Mouse (Mus musculus): ENCODE results near the gene Fam241a. TPM values are rescaled to one million over a fixed set of nuclear protein-coding genes. Genes with fewer than 3 reads are reported as not detected.

Fam241a gene
- polyA plus RNA-seq, 1 experiment: 9.2 TPM

GRCm38 (mm10) chr3:127894981-127895779 lies 944 bp downstream of the Fam241a start:
- peaks cover 5% of the 10 kb centered on the region for H3K4me1 ChIP-seq (ENCODE audit: control insufficient read depth, insufficient read depth, low read length)
- TF ChIP-seq CTCF (IDR thresholded peaks at IDR 0.05; ENCODE audit: control insufficient read depth, insufficient read depth, insufficient replicate concordance, low read depth, low read length): no peak
- no peak for TF ChIP-seq POLR2A (IDR thresholded peaks at IDR 0.05; ENCODE audit: control insufficient read depth, low read depth, low read length)
- H3K4me3 ChIP-seq (ENCODE audit: control insufficient read depth, low read depth, low read length): peak overlapping the region; percentile 92
- H3K36me3 ChIP-seq (ENCODE audit: control insufficient read depth, insufficient read depth, low read length): no peaks in the 10 kb centered on the region
- H3K27ac ChIP-seq (ENCODE audit: control insufficient read depth, insufficient read depth, low read depth, low read length): peak overlapping the region; percentile 89
- H3K27me3 ChIP-seq (ENCODE audit: control insufficient read depth, insufficient read depth, low read length): no peaks in the 10 kb centered on the region

- Histone ChIP-seq H3K27ac (ENCODE audit: control insufficient read depth, insufficient read depth, low read depth, low read length) (peak overlapping the region; percentile 16), H3K4me3 (ENCODE audit: control insufficient read depth, low read depth, low read length) (no peak overlapping the region), H3K4me1 (ENCODE audit: control insufficient read depth, insufficient read depth, low read length) (peaks cover 5% of the 10 kb centered on the region), H3K27me3 (ENCODE audit: control insufficient read depth, insufficient read depth, low read length) (no peaks in the 10 kb centered on the region), H3K36me3 (ENCODE audit: control insufficient read depth, insufficient read depth, low read length) (no peaks in the 10 kb centered on the region)
- no peak for TF ChIP-seq CTCF (IDR thresholded peaks at IDR 0.05; ENCODE audit: control insufficient read depth, insufficient read depth, insufficient replicate concordance, low read depth, low read length)
- no peak for TF ChIP-seq POLR2A (IDR thresholded peaks at IDR 0.05; ENCODE audit: control insufficient read depth, low read depth, low read length)
Measured at GRCm38 (mm10) chr3:127893902-127894301, 2.2 kb downstream of the Fam241a start.

GRCm38 (mm10) chr3:127891906-127892305 lies 4.2 kb downstream of the Fam241a start:
- Histone ChIP-seq H3K36me3 (ENCODE audit: control insufficient read depth, insufficient read depth, low read length) (no peaks in the 10 kb centered on the region), H3K4me1 (ENCODE audit: control insufficient read depth, insufficient read depth, low read length) (peaks cover 2% of the 10 kb centered on the region), H3K4me3 (ENCODE audit: control insufficient read depth, low read depth, low read length) (no peak overlapping the region), H3K27ac (ENCODE audit: control insufficient read depth, insufficient read depth, low read depth, low read length) (no peak overlapping the region), H3K27me3 (ENCODE audit: control insufficient read depth, insufficient read depth, low read length) (no peaks in the 10 kb centered on the region)
- TF ChIP-seq POLR2A (IDR thresholded peaks at IDR 0.05; ENCODE audit: control insufficient read depth, low read depth, low read length) (no peak), CTCF (IDR thresholded peaks at IDR 0.05; ENCODE audit: control insufficient read depth, insufficient read depth, insufficient replicate concordance, low read depth, low read length) (no peak)

- Histone ChIP-seq H3K4me3 (ENCODE audit: control insufficient read depth, low read depth, low read length) (no peak overlapping the region), H3K27ac (ENCODE audit: control insufficient read depth, insufficient read depth, low read depth, low read length) (no peak overlapping the region), H3K36me3 (ENCODE audit: control insufficient read depth, insufficient read depth, low read length) (no peaks in the 10 kb centered on the region), H3K4me1 (ENCODE audit: control insufficient read depth, insufficient read depth, low read length) (peaks cover 2% of the 10 kb centered on the region), H3K27me3 (ENCODE audit: control insufficient read depth, insufficient read depth, low read length) (no peaks in the 10 kb centered on the region)
- no peak for TF ChIP-seq POLR2A (IDR thresholded peaks at IDR 0.05; ENCODE audit: control insufficient read depth, low read depth, low read length)
- TF ChIP-seq CTCF (IDR thresholded peaks at IDR 0.05; ENCODE audit: control insufficient read depth, insufficient read depth, insufficient replicate concordance, low read depth, low read length): no peak
Measured at GRCm38 (mm10) chr3:127890008-127890407, 6.1 kb downstream of the Fam241a start.

GRCm38 (mm10) chr3:127889570-127889969 lies 6.6 kb downstream of the Fam241a start:
- Histone ChIP-seq H3K36me3 (ENCODE audit: control insufficient read depth, insufficient read depth, low read length) (no peaks in the 10 kb centered on the region), H3K27ac (ENCODE audit: control insufficient read depth, insufficient read depth, low read depth, low read length) (no peak overlapping the region), H3K4me3 (ENCODE audit: control insufficient read depth, low read depth, low read length) (no peak overlapping the region), H3K27me3 (ENCODE audit: control insufficient read depth, insufficient read depth, low read length) (no peaks in the 10 kb centered on the region), H3K4me1 (ENCODE audit: control insufficient read depth, insufficient read depth, low read length) (peaks cover 2% of the 10 kb centered on the region)
- TF ChIP-seq POLR2A (IDR thresholded peaks at IDR 0.05; ENCODE audit: control insufficient read depth, low read depth, low read length): no peak
- no peak for TF ChIP-seq CTCF (IDR thresholded peaks at IDR 0.05; ENCODE audit: control insufficient read depth, insufficient read depth, insufficient replicate concordance, low read depth, low read length)

- H3K4me3 ChIP-seq (ENCODE audit: control insufficient read depth, low read depth, low read length): no peak overlapping the region
Measured at GRCm38 (mm10) chr3:127881684-127882083, 14.4 kb downstream of the Fam241a start.

GRCm38 (mm10) chr3:127879968-127880367 lies 16.2 kb downstream of the Fam241a start:
- Histone ChIP-seq H3K4me3 (ENCODE audit: control insufficient read depth, low read depth, low read length) (no peak overlapping the region), H3K4me1 (ENCODE audit: control insufficient read depth, insufficient read depth, low read length) (no peaks in the 10 kb centered on the region), H3K36me3 (ENCODE audit: control insufficient read depth, insufficient read depth, low read length) (no peaks in the 10 kb centered on the region), H3K27ac (ENCODE audit: control insufficient read depth, insufficient read depth, low read depth, low read length) (no peak overlapping the region), H3K27me3 (ENCODE audit: control insufficient read depth, insufficient read depth, low read length) (no peaks in the 10 kb centered on the region)
- TF ChIP-seq POLR2A (IDR thresholded peaks at IDR 0.05; ENCODE audit: control insufficient read depth, low read depth, low read length): no peak
- no peak for TF ChIP-seq CTCF (IDR thresholded peaks at IDR 0.05; ENCODE audit: control insufficient read depth, insufficient read depth, insufficient replicate concordance, low read depth, low read length)

More at GRCm38 (mm10) chr3:127881684-127882083, 14.4 kb downstream of the Fam241a start:
- no peaks in the 10 kb centered on the region for H3K27me3 ChIP-seq (ENCODE audit: control insufficient read depth, insufficient read depth, low read length)
- no peaks in the 10 kb centered on the region for H3K36me3 ChIP-seq (ENCODE audit: control insufficient read depth, insufficient read depth, low read length)
- H3K27ac ChIP-seq (ENCODE audit: control insufficient read depth, insufficient read depth, low read depth, low read length): no peak overlapping the region
- TF ChIP-seq POLR2A (IDR thresholded peaks at IDR 0.05; ENCODE audit: control insufficient read depth, low read depth, low read length) (no peak), CTCF (IDR thresholded peaks at IDR 0.05; ENCODE audit: control insufficient read depth, insufficient read depth, insufficient replicate concordance, low read depth, low read length) (no peak)
- H3K4me1 ChIP-seq (ENCODE audit: control insufficient read depth, insufficient read depth, low read length): no peaks in the 10 kb centered on the region

Measured in testis, adult 2 months (tissue).